Mouse (Mus musculus) erythroblast, embryonic 14.5 days (primary cell): ENCODE data around the gene Armh3. TPM values are rescaled to one million over a fixed set of nuclear protein-coding genes. Genes with fewer than 3 reads are reported as not detected.
"Not testable (repeated sequence)": the region's sequence is repeated elsewhere in the genome, so short reads cannot be mapped to it uniquely, and the experiment has no call there.

ENCODE experiments used
- H3K27me3 ChIP-seq: 2 replicates; pipeline ENCODE4 v1.6.1; 2012; ENCODE audit warnings: inconsistent platforms; ENCODE audit not compliant: control insufficient read depth
- H3K36me3 ChIP-seq: 2 replicates; pipeline ENCODE4 v1.6.1; 2012; ENCODE audit warnings: mild to moderate bottlenecking, inconsistent platforms; ENCODE audit not compliant: control insufficient read depth
- H3K4me1 ChIP-seq: 2 replicates; pipeline ENCODE4 v1.6.1; 2012; ENCODE audit warnings: inconsistent platforms; ENCODE audit not compliant: control insufficient read depth
- H3K4me3 ChIP-seq: replicated peaks from 2 replicates; pipeline ENCODE3; 2012; ENCODE audit warnings: moderate library complexity, mild to moderate bottlenecking, inconsistent platforms
- H3K9me3 ChIP-seq: 2 replicates; pipeline ENCODE4 v1.6.1; 2012; ENCODE audit warnings: low read length, inconsistent platforms, mixed read lengths; ENCODE audit not compliant: control insufficient read depth
- GATA1 ChIP-seq: IDR thresholded peaks from 2 replicates; pipeline ENCODE4 v1.6.1; 2012; ENCODE audit warnings: low read length, inconsistent platforms, mixed read lengths
- TAL1 ChIP-seq: IDR thresholded peaks from 3 replicates; pipeline ENCODE4 v1.6.1; 2012; ENCODE audit warnings: low read length, inconsistent platforms, mixed read lengths
- polyA plus RNA-seq: library from polyadenylated mRNA; stranded (reverse); fragments of >175 nt; gene quantifications from 2 replicates; pipeline ENCODE4 v1.2.3, GENCODE M21; 2012

Gene Armh3
- polyA plus RNA-seq, 1 experiment = not detected

DNA sequence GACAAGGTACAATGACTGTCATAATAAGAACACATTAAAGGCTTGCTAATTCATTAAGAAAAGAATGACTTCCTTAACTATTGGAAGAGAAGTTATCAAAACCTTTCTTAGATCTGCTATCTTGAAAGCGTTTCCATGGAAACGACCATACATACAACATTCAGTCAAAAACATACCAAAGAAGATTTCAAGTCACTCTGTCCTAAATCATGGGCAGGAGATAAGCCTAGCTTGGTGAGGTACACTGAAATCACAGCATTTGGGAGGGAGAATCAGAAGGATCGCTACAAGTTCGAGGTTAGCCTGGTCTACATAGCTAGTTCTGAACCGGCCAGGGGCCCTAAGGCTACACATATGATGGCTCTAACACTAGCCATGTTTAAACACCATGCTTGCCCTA, 923 bp downstream of the Armh3 start:
- H3K9me3 ChIP-seq = no peaks in the 10 kb centered on the region
- TF ChIP-seq TAL1 = no peak
- no peak for TF ChIP-seq GATA1
- H3K4me1 ChIP-seq = peaks cover 22% of the 10 kb centered on the region
- peak overlapping the region; percentile 88 for H3K4me3 ChIP-seq
- H3K36me3 ChIP-seq = no peaks in the 10 kb centered on the region; the same call in 1 of the 2 replicates
- peaks cover 3% of the 10 kb centered on the region for H3K27me3 ChIP-seq

GRCm38 (mm10) chr19:45993981-45994737, 4.1 kb downstream of the Armh3 start:
- no peaks in the 10 kb centered on the region for H3K9me3 ChIP-seq
- H3K36me3 ChIP-seq = no peaks in the 10 kb centered on the region; the same call in 1 of the 2 replicates
- peaks cover 18% of the 10 kb centered on the region for H3K4me1 ChIP-seq
- H3K4me3 ChIP-seq = no peak overlapping the region
- H3K27me3 ChIP-seq = no peaks in the 10 kb centered on the region
- TF ChIP-seq GATA1 (no peak), TAL1 (no peak)

GRCm38 (mm10) chr19:45993441-45993840, 4.8 kb downstream of the Armh3 start:
- H3K27me3 ChIP-seq, H3K9me3 ChIP-seq, H3K4me3 ChIP-seq, H3K36me3 ChIP-seq: not testable (repeated sequence)
- peaks cover 10% of the 10 kb centered on the region for H3K4me1 ChIP-seq

- TF ChIP-seq TAL1 = no peak
- Histone ChIP-seq H3K9me3 (no peaks in the 10 kb centered on the region), H3K4me3 (no peak overlapping the region), H3K36me3 (no peaks in the 10 kb centered on the region; the same call in 1 of the 2 replicates), H3K4me1 (no peaks in the 10 kb centered on the region), H3K27me3 (no peaks in the 10 kb centered on the region)
Observed at GRCm38 (mm10) chr19:45991171-45991570, 7.1 kb downstream of the Armh3 start.

DNA sequence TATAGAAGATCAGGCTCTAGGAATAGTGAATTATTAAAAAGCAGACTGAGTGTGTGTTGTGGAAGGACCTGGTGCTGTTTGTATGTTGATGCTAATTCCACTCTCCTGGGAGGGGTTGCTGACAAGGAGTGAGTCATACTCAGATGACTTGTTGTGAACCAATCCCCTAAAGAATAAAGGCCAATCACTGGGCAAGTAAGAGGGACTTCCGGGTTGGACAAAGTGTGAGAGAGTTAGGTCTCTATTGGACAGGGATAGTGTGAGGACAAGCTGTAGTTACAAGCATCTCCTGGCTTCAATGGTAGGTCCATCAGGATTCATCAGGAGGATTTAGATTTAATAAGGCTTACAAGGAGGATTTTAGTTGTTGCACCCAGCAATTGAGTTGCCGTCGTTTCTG, 10.1 kb downstream of the Armh3 start:
- TF ChIP-seq GATA1 (no peak), TAL1 (no peak)

DNA sequence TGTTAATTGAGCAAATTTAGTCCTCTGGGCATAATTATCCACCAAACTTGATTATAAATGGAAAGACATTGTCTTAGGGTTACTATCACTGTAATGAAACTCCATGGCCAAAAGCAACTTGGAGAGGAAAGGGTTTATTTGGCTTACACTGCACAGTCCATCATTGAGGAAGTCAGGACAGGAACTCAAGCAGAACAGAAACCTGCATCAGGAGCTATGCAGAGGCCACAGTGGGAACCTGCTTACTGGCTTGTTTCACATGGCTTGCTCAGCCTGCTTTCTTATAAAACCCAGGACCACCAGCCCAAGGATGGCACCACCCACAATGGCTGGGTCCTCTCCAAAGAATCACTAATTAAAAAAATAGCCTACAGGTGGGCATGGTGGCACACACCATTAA, 13.9 kb downstream of the Armh3 start:
- Histone ChIP-seq H3K9me3 (no peaks in the 10 kb centered on the region), H3K4me1 (no peaks in the 10 kb centered on the region), H3K4me3 (no peak overlapping the region), H3K36me3 (no peaks in the 10 kb centered on the region), H3K27me3 (no peaks in the 10 kb centered on the region)
- TF ChIP-seq GATA1 (no peak), TAL1 (no peak)

More for the DNA sequence above, 10.1 kb downstream of the Armh3 start:
- H3K36me3 ChIP-seq = no peaks in the 10 kb centered on the region; the same call in 1 of the 2 replicates
- no peaks in the 10 kb centered on the region for H3K4me1 ChIP-seq
- no peaks in the 10 kb centered on the region for H3K9me3 ChIP-seq
- H3K27me3 ChIP-seq = no peaks in the 10 kb centered on the region
- no peak overlapping the region for H3K4me3 ChIP-seq

DNA sequence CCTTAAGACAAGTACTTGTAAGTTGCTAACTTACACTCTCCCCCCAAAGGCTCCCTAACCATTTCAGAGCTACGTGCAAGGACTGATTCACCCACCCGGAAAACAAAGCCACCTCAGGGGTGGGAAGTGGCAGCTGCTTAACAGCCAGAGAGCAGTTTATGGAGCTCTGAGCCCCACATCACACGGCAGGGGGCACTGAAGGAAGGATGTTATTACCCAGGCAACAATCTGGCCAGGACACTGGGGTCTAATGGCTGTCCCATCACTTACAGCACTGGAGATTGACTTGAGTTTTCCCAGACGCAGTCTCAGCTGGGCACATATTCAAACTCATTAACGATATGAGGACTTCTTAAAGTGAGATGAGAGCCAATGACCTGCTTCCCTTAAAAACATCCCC, 37.5 kb downstream of the Armh3 start:
- no peaks in the 10 kb centered on the region for H3K9me3 ChIP-seq

GRCm38 (mm10) chr19:45956736-45957135, 41.6 kb downstream of the Armh3 start:
- H3K4me3 ChIP-seq = no peak overlapping the region
- no peaks in the 10 kb centered on the region; the same call in 1 of the 2 replicates for H3K36me3 ChIP-seq
- no peaks in the 10 kb centered on the region for H3K9me3 ChIP-seq
- H3K4me1 ChIP-seq = no peaks in the 10 kb centered on the region
- H3K27me3 ChIP-seq = no peaks in the 10 kb centered on the region
- TF ChIP-seq GATA1 (no peak), TAL1 (no peak)

More for the DNA sequence above, 37.5 kb downstream of the Armh3 start:
- TF ChIP-seq TAL1 (no peak), GATA1 (no peak)
- Histone ChIP-seq H3K4me3 (no peak overlapping the region), H3K36me3 (peaks cover 2% of the 10 kb centered on the region), H3K27me3 (no peaks in the 10 kb centered on the region), H3K4me1 (no peaks in the 10 kb centered on the region)

- Histone ChIP-seq H3K36me3 (no peaks in the 10 kb centered on the region; the same call in 1 of the 2 replicates), H3K9me3 (no peaks in the 10 kb centered on the region), H3K4me1 (no peaks in the 10 kb centered on the region), H3K4me3 (no peak overlapping the region), H3K27me3 (no peaks in the 10 kb centered on the region)
- TF ChIP-seq TAL1 = no peak
- TF ChIP-seq GATA1 = no peak
Observed at GRCm38 (mm10) chr19:45953286-45953685, 45.0 kb downstream of the Armh3 start.

DNA sequence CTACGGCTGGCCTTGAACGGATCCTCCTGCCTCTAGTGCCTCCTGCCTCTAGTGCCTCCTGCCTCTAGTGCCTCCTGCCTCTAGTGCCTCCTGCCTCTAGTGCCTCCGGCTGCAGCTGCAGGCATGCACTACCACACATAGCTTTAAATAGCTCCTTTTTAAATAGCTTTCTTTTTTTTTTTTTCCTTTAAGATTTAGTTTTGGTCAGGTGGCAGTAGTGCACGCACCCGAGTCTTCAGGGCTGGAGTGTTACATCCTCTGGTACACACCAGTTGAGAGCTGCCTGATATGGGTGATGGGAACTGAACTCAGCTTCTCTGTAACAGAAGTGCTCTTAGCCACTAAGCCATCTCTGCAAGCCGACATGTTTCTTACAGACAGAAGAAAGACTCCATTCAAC, 49.1 kb downstream of the Armh3 start:
- Histone ChIP-seq H3K27me3 (no peaks in the 10 kb centered on the region), H3K36me3 (no peaks in the 10 kb centered on the region; the same call in 1 of the 2 replicates), H3K4me3 (no peak overlapping the region), H3K9me3 (no peaks in the 10 kb centered on the region), H3K4me1 (no peaks in the 10 kb centered on the region; the same call in 1 of the 2 replicates)
- TF ChIP-seq GATA1 (no peak), TAL1 (no peak)
